Mouse (Mus musculus): ENCODE data around the gene Oas1f. TPM values are rescaled to one million over a fixed set of nuclear protein-coding genes. Genes with fewer than 3 reads are reported as not detected.
"Not testable (repeated sequence)": the region's sequence is repeated elsewhere in the genome, so short reads cannot be mapped to it uniquely, and the experiment has no call there.

Oas1f gene
- not detected for polyA plus RNA-seq (2012; fragmentation: generic; extraction: Trizol)
- long read RNA-seq, experiment 1: 0 reads
- long read RNA-seq, experiment 2: 0 reads

GRCm38 (mm10) chr5:120847067-120847466, at the start of gene Oas1f:
Gene Oas1f, plus strand, starts transcription at chr5:120847367.
- TF ChIP-seq USF1 (IDR thresholded peaks at IDR 0.05; ENCODE audit: low read depth): no peak
- TF ChIP-seq CEBPB (IDR thresholded peaks at IDR 0.05; ENCODE audit: low read depth): no peak
- TF ChIP-seq MAX (IDR thresholded peaks at IDR 0.05): no peak
- TF ChIP-seq FOSL1 (IDR thresholded peaks at IDR 0.05; ENCODE audit: insufficient read depth, low read length, poor library complexity, severe bottlenecking): no peak
- no peak for TF ChIP-seq MYOG (IDR thresholded peaks at IDR 0.05; ENCODE audit: control insufficient read depth, extremely low read depth, insufficient read length)
- no peak for TF ChIP-seq CTCF (IDR thresholded peaks at IDR 0.05; ENCODE audit: control insufficient read depth, insufficient read depth, insufficient read length)
- TF ChIP-seq MYOD1 (IDR thresholded peaks at IDR 0.05; ENCODE audit: control insufficient read depth, insufficient read length, low read depth): no peak
- H3K79me3 ChIP-seq (ENCODE audit: low read depth): no peaks in the 10 kb centered on the region
- no peaks in the 10 kb centered on the region for H3K79me2 ChIP-seq (ENCODE audit: control insufficient read depth, insufficient read depth)
- H3K36me3 ChIP-seq (ENCODE audit: control insufficient read depth, insufficient read depth): no peaks in the 10 kb centered on the region
- H3K27me3 ChIP-seq (ENCODE audit: control insufficient read depth, insufficient read depth, insufficient read length): peaks cover 10% of the 10 kb centered on the region
- H3ac ChIP-seq (ENCODE audit: control insufficient read depth, insufficient read length, low read depth): no peak within 1 kb of the TSS
- H3K4me3 ChIP-seq (ENCODE audit: insufficient read depth, poor library complexity, severe bottlenecking): no peak within 1 kb of the TSS

GRCm38 (mm10) chr5:120798147-120798546, 49.0 kb upstream of the Oas1f start:
- not testable (repeated sequence) for H3K4me3 ChIP-seq (ENCODE audit: insufficient read depth, poor library complexity, severe bottlenecking); H3K36me3 ChIP-seq (ENCODE audit: control insufficient read depth, insufficient read depth); H3K79me2 ChIP-seq (ENCODE audit: control insufficient read depth, insufficient read depth); H3ac ChIP-seq (ENCODE audit: control insufficient read depth, insufficient read length, low read depth); H3K27me3 ChIP-seq (ENCODE audit: control insufficient read depth, insufficient read depth, insufficient read length); H3K79me3 ChIP-seq (ENCODE audit: low read depth)

- not testable (repeated sequence) for H3K36me3 ChIP-seq (ENCODE audit: control insufficient read depth, insufficient read depth); H3ac ChIP-seq (ENCODE audit: control insufficient read depth, insufficient read length, low read depth); H3K79me2 ChIP-seq (ENCODE audit: control insufficient read depth, insufficient read depth); H3K4me3 ChIP-seq (ENCODE audit: insufficient read depth, poor library complexity, severe bottlenecking); H3K27me3 ChIP-seq (ENCODE audit: control insufficient read depth, insufficient read depth, insufficient read length); H3K79me3 ChIP-seq (ENCODE audit: low read depth)
Observed at GRCm38 (mm10) chr5:120798943-120799342, 48.2 kb upstream of the Oas1f start.

GRCm38 (mm10) chr5:120803596-120803995, 43.6 kb upstream of the Oas1f start:
- Histone ChIP-seq H3K79me3 (ENCODE audit: low read depth) (no peaks in the 10 kb centered on the region), H3K4me3 (ENCODE audit: insufficient read depth, poor library complexity, severe bottlenecking) (no peak overlapping the region), H3K36me3 (ENCODE audit: control insufficient read depth, insufficient read depth) (no peaks in the 10 kb centered on the region), H3ac (ENCODE audit: control insufficient read depth, insufficient read length, low read depth) (no peak overlapping the region), H3K79me2 (ENCODE audit: control insufficient read depth, insufficient read depth) (no peaks in the 10 kb centered on the region), H3K27me3 (ENCODE audit: control insufficient read depth, insufficient read depth, insufficient read length) (peaks cover 9% of the 10 kb centered on the region)
- no peak for TF ChIP-seq MYOD1 (IDR thresholded peaks at IDR 0.05; ENCODE audit: control insufficient read depth, insufficient read length, low read depth)

- Histone ChIP-seq H3K79me2 (ENCODE audit: control insufficient read depth, insufficient read depth) (no peaks in the 10 kb centered on the region), H3K36me3 (ENCODE audit: control insufficient read depth, insufficient read depth) (no peaks in the 10 kb centered on the region), H3ac (ENCODE audit: control insufficient read depth, insufficient read length, low read depth) (no peak overlapping the region), H3K79me3 (ENCODE audit: low read depth) (no peaks in the 10 kb centered on the region), H3K4me3 (ENCODE audit: insufficient read depth, poor library complexity, severe bottlenecking) (no peak overlapping the region), H3K27me3 (ENCODE audit: control insufficient read depth, insufficient read depth, insufficient read length) (peaks cover 9% of the 10 kb centered on the region)
- TF ChIP-seq MYOD1 (IDR thresholded peaks at IDR 0.05; ENCODE audit: control insufficient read depth, insufficient read length, low read depth) (no peak), CTCF (IDR thresholded peaks at IDR 0.05; ENCODE audit: control insufficient read depth, insufficient read depth, insufficient read length) (no peak), MYOG (IDR thresholded peaks at IDR 0.05; ENCODE audit: control insufficient read depth, extremely low read depth, insufficient read length) (no peak), USF1 (IDR thresholded peaks at IDR 0.05; ENCODE audit: low read depth) (no peak), MAX (IDR thresholded peaks at IDR 0.05) (no peak), CEBPB (IDR thresholded peaks at IDR 0.05; ENCODE audit: low read depth) (no peak), FOSL1 (IDR thresholded peaks at IDR 0.05; ENCODE audit: insufficient read depth, low read length, poor library complexity, severe bottlenecking) (no peak)
Observed at GRCm38 (mm10) chr5:120806458-120806857, 40.7 kb upstream of the Oas1f start.

- Histone ChIP-seq H3K4me3 (ENCODE audit: insufficient read depth, poor library complexity, severe bottlenecking) (no peak overlapping the region), H3K79me3 (ENCODE audit: low read depth) (no peaks in the 10 kb centered on the region), H3K27me3 (ENCODE audit: control insufficient read depth, insufficient read depth, insufficient read length) (no peaks in the 10 kb centered on the region), H3K79me2 (ENCODE audit: control insufficient read depth, insufficient read depth) (no peaks in the 10 kb centered on the region), H3ac (ENCODE audit: control insufficient read depth, insufficient read length, low read depth) (no peak overlapping the region), H3K36me3 (ENCODE audit: control insufficient read depth, insufficient read depth) (no peaks in the 10 kb centered on the region)
- TF ChIP-seq CEBPB (IDR thresholded peaks at IDR 0.05; ENCODE audit: low read depth): no peak
- no peak for TF ChIP-seq FOSL1 (IDR thresholded peaks at IDR 0.05; ENCODE audit: insufficient read depth, low read length, poor library complexity, severe bottlenecking)
- TF ChIP-seq USF1 (IDR thresholded peaks at IDR 0.05; ENCODE audit: low read depth): no peak
- no peak for TF ChIP-seq CTCF (IDR thresholded peaks at IDR 0.05; ENCODE audit: control insufficient read depth, insufficient read depth, insufficient read length)
- no peak for TF ChIP-seq MYOD1 (IDR thresholded peaks at IDR 0.05; ENCODE audit: control insufficient read depth, insufficient read length, low read depth)
- TF ChIP-seq MYOG (IDR thresholded peaks at IDR 0.05; ENCODE audit: control insufficient read depth, extremely low read depth, insufficient read length): no peak
- TF ChIP-seq MAX (IDR thresholded peaks at IDR 0.05): no peak
Observed at GRCm38 (mm10) chr5:120809171-120809570, 38.0 kb upstream of the Oas1f start.
